8 mouse cellular contexts compared by ENCODE assay signal in the genomic region with DNA sequence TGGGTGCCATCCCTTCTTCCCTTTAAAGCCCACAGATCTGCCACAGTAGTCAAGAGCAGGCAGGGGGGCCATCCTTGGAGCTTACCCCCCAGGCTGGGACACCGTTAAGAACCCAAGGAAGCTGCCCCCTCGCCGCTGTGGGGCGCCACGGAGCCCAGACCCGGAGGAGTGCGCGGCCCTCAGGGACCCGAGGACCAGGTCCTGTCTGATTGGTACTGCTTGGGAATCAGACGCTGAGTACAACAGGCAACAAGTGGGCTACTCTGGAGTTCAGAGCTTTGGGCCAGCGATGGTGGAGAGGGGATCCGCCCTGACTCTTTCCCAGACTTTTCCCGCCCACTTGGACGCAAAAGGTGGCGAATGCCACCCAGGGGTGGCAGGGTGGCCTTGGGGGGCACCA. TPM values are rescaled to one million over a fixed set of nuclear protein-coding genes. Genes with fewer than 3 reads are reported as not detected.
DNase-seq lines count a peak whose midpoint lies in the region; ATAC-seq and TF ChIP-seq lines count a peak whose summit lies in the region.

No protein-coding gene starts in this region.

- H3K4me1 ChIP-seq in cortical plate, adult 2 months (ENCODE audit: control insufficient read depth, insufficient read depth, low read length): no peaks in the 10 kb centered on the region; the same call in 1 of the 2 replicates
- peaks cover 29% of the 10 kb centered on the region for H3K4me1 ChIP-seq in heart, embryonic 16.5 days (ENCODE audit: control insufficient read depth, insufficient read depth, low read length)
- H3K4me1 ChIP-seq in liver, embryonic 13.5 days (replicated peaks): peaks cover 2% of the 10 kb centered on the region
- 0 out of 2 replicates have a peak, but pooled peaks cover 5% of the 10 kb centered on the region for H3K4me1 ChIP-seq in neural tube, embryonic 14.5 days (ENCODE audit: control insufficient read depth, insufficient read depth, low read length)

- H3K36me3 ChIP-seq in heart, embryonic 16.5 days (ENCODE audit: control insufficient read depth, insufficient read depth): no peaks in the 10 kb centered on the region; the same call in 1 of the 2 replicates
- no peaks in the 10 kb centered on the region for H3K36me3 ChIP-seq in liver, embryonic 13.5 days
- H3K36me3 ChIP-seq in neural tube, embryonic 14.5 days (ENCODE audit: control insufficient read depth, insufficient read depth, low read length): no peaks in the 10 kb centered on the region

- DNase-seq in kidney, adult 18-20 months: peak; percentile 8
- DNase-seq in kidney, adult 11 months: no peak
- DNase-seq in liver, embryonic 13.5 days: no peak
- DNase-seq in left cerebral cortex, adult 11 months (ENCODE audit: low spot score): no peak

- H3K4me2 ChIP-seq in heart, embryonic 16.5 days (ENCODE audit: low read depth, low read length): peak overlapping the region; percentile 75
- H3K4me2 ChIP-seq in liver, embryonic 13.5 days: peak overlapping the region; percentile 59
- H3K4me2 ChIP-seq in neural tube, embryonic 14.5 days (ENCODE audit: low read depth, low read length): peak overlapping the region; percentile 72

- no peak for TF ChIP-seq POLR2A in cortical plate, adult 2 months (IDR thresholded peaks at IDR 0.05; ENCODE audit: extremely low read depth, insufficient read depth, low read length)

- H3K27me3 ChIP-seq in heart, embryonic 16.5 days (ENCODE audit: control insufficient read depth, insufficient read depth, low read length): no peaks in the 10 kb centered on the region
- H3K27me3 ChIP-seq in liver, embryonic 13.5 days: peaks cover 28% of the 10 kb centered on the region
- H3K27me3 ChIP-seq in neural tube, embryonic 14.5 days (ENCODE audit: control insufficient read depth, insufficient read depth, low read length): peaks cover 5% of the 10 kb centered on the region; the same call in 1 of the 2 replicates

- 4% methylated on average over 15 of the region's 15 CpGs for WGBS in heart, embryonic 16.5 days
- WGBS in liver, embryonic 13.5 days (ENCODE audit: insufficient replicate concordance): 7% methylated on average over 15 of the region's 15 CpGs
- 3% methylated on average over 15 of the region's 15 CpGs for WGBS in neural tube, embryonic 14.5 days

- TF ChIP-seq CTCF in cortical plate, adult 2 months (IDR thresholded peaks at IDR 0.05; ENCODE audit: extremely low read depth, insufficient read depth, low read length): no peak

- peak overlapping the region; percentile 44 for H3K4me3 ChIP-seq in cortical plate, adult 2 months (ENCODE audit: insufficient read depth, low read length)
- peak overlapping the region; percentile 65 for H3K4me3 ChIP-seq in heart, embryonic 16.5 days (ENCODE audit: low read length)
- H3K4me3 ChIP-seq in liver, embryonic 13.5 days (replicated peaks): peak overlapping the region; percentile 47
- peak overlapping the region; percentile 36 for H3K4me3 ChIP-seq in neural tube, embryonic 14.5 days (ENCODE audit: low read depth, low read length)

- H3K9ac ChIP-seq in heart, embryonic 16.5 days (ENCODE audit: low read length): peak overlapping the region; percentile 77
- peak overlapping the region; percentile 53 for H3K9ac ChIP-seq in liver, embryonic 13.5 days
- 0 out of 2 replicates have a peak overlapping the region, but pooled peaks have one; percentile 39 for H3K9ac ChIP-seq in neural tube, embryonic 14.5 days (replicated peaks; ENCODE audit: low read depth, low read length)

- ATAC-seq in heart, embryonic 16.5 days (replicated peaks; ENCODE audit: extremely low read depth, insufficient read depth, low FRiP score): peak; percentile 50
- ATAC-seq in liver, embryonic 13.5 days (ENCODE audit: low read depth): peak; percentile 13; the same call in 1 of the 2 replicates
- ATAC-seq in neural tube, embryonic 14.5 days (ENCODE audit: low read depth): peak; percentile 68; the same call in 1 of the 2 replicates
- ATAC-seq in monocyte, adult 5-6 weeks (replicated peaks; ENCODE audit: insufficient number of reproducible peaks, low FRiP score, low TSS enrichment, poor library complexity, severe bottlenecking): no peak

- no peak overlapping the region for H3K27ac ChIP-seq in cortical plate, adult 2 months (ENCODE audit: insufficient read depth, low read length)
- peak overlapping the region; percentile 58 for H3K27ac ChIP-seq in heart, embryonic 16.5 days (ENCODE audit: low read length)
- H3K27ac ChIP-seq in liver, embryonic 13.5 days: no peak overlapping the region
- no peak overlapping the region for H3K27ac ChIP-seq in neural tube, embryonic 14.5 days (ENCODE audit: low read depth, low read length)

- no peaks in the 10 kb centered on the region for H3K9me3 ChIP-seq in heart, embryonic 16.5 days (replicated peaks; ENCODE audit: control insufficient read depth, low read length)
- H3K9me3 ChIP-seq in liver, embryonic 13.5 days (replicated peaks): no peaks in the 10 kb centered on the region
- H3K9me3 ChIP-seq in neural tube, embryonic 14.5 days (ENCODE audit: control insufficient read depth, low read length): no peaks in the 10 kb centered on the region

RNA-seq across cellular contexts. Expression of gene Emp2, which starts 0.5 kb away (rescaled TPM):
- polyA plus RNA-seq in cortical plate, adult 2 months (2012; rRNA removed): 18.2 and 19.4 TPM in 2 replicates
- 56.9 and 64.1 TPM in 2 replicates for polyA plus RNA-seq in heart, embryonic 16.5 days (2015; fragmentation: Nextera tagmentation; extraction: Ambion mirVana)
- polyA plus RNA-seq in liver, embryonic 13.5 days (2015; fragmentation: Nextera tagmentation; extraction: Ambion mirVana): 4.4 and 5.5 TPM in 2 replicates
- 14.4 and 17.7 TPM in 2 replicates for polyA plus RNA-seq in neural tube, embryonic 14.5 days (2014; fragmentation: Nextera tagmentation; extraction: Ambion mirVana)
- not detected in 3 replicates for total RNA-seq in monocyte, adult 5-6 weeks (2017)
